Mouse (Mus musculus): ENCODE data around the gene Gimap7. TPM values are rescaled to one million over a fixed set of nuclear protein-coding genes. Genes with fewer than 3 reads are reported as not detected.
A peak's percentile ranks its signal among the peaks of the same experiment; 100 is the strongest.

Gene Gimap7
- total RNA-seq, 2 experiments from 2014 or later = not detected

GRCm38 (mm10) chr6:48738961-48739779 is 20.7 kb downstream of the Gimap7 start, which contains the start of gene Gimap1:
Gene Gimap1 (plus strand): TSS chr6:48739054.
- peak; percentile 53 for ATAC-seq (replicated peaks; ENCODE audit: poor library complexity, severe bottlenecking)

- no peak for ATAC-seq (replicated peaks; ENCODE audit: poor library complexity, severe bottlenecking)
Observed at GRCm38 (mm10) chr6:48739780-48740055, 21.3 kb downstream of the Gimap7 start.

- no peak for ATAC-seq (replicated peaks; ENCODE audit: poor library complexity, severe bottlenecking)
Observed at GRCm38 (mm10) chr6:48740501-48741169, 22.2 kb downstream of the Gimap7 start.

GRCm38 (mm10) chr6:48741273-48741672 is 22.9 kb downstream of the Gimap7 start:
- ATAC-seq (replicated peaks; ENCODE audit: poor library complexity, severe bottlenecking) = peak; percentile 26

GRCm38 (mm10) chr6:48741711-48742206 is 23.3 kb downstream of the Gimap7 start:
- ATAC-seq (replicated peaks; ENCODE audit: poor library complexity, severe bottlenecking) = no peak

GRCm38 (mm10) chr6:48742422-48743351 is 24.3 kb downstream of the Gimap7 start:
- ATAC-seq (replicated peaks; ENCODE audit: poor library complexity, severe bottlenecking) = no peak

- ATAC-seq (replicated peaks; ENCODE audit: poor library complexity, severe bottlenecking) = no peak
Observed at GRCm38 (mm10) chr6:48745490-48745889, 27.1 kb downstream of the Gimap7 start.

- ATAC-seq (replicated peaks; ENCODE audit: poor library complexity, severe bottlenecking) = peak; percentile 80
Observed at GRCm38 (mm10) chr6:48745959-48746889, 27.8 kb downstream of the Gimap7 start, which contains the start of gene Gimap5. Gene Gimap5 (plus strand): TSS chr6:48746197.

GRCm38 (mm10) chr6:48747091-48747966 is 28.9 kb downstream of the Gimap7 start:
- no peak for ATAC-seq (replicated peaks; ENCODE audit: poor library complexity, severe bottlenecking)

GRCm38 (mm10) chr6:48763567-48764270 is 45.3 kb downstream of the Gimap7 start:
- ATAC-seq (replicated peaks; ENCODE audit: poor library complexity, severe bottlenecking) = no peak

GRCm38 (mm10) chr6:48764496-48764895 is 46.1 kb downstream of the Gimap7 start:
- ATAC-seq (replicated peaks; ENCODE audit: poor library complexity, severe bottlenecking) = no peak

- ATAC-seq (replicated peaks; ENCODE audit: poor library complexity, severe bottlenecking) = no peak
Observed at GRCm38 (mm10) chr6:48768178-48768869, 49.9 kb downstream of the Gimap7 start.

GRCm38 (mm10) chr6:48768933-48769332 is 50.5 kb downstream of the Gimap7 start:
- ATAC-seq (replicated peaks; ENCODE audit: poor library complexity, severe bottlenecking) = no peak

GRCm38 (mm10) chr6:48770696-48771095 is 52.3 kb downstream of the Gimap7 start, which contains the start of gene Gimap3:
Gene Gimap3 (minus strand): TSS chr6:48770851.
- ATAC-seq (replicated peaks; ENCODE audit: poor library complexity, severe bottlenecking) = no peak

GRCm38 (mm10) chr6:48772030-48772429 is 53.6 kb downstream of the Gimap7 start:
- peak; percentile 82 for ATAC-seq (replicated peaks; ENCODE audit: poor library complexity, severe bottlenecking)

Data from granulocyte monocyte progenitor cell, adult 5-6 weeks (primary cell).